Mouse (Mus musculus): Measurements from ENCODE around the gene Sod3. TPM values are rescaled to one million over a fixed set of nuclear protein-coding genes. Genes with fewer than 3 reads are reported as not detected.

Sod3 gene
- polyA plus RNA-seq, 1 experiment = 0.27 TPM

DNA sequence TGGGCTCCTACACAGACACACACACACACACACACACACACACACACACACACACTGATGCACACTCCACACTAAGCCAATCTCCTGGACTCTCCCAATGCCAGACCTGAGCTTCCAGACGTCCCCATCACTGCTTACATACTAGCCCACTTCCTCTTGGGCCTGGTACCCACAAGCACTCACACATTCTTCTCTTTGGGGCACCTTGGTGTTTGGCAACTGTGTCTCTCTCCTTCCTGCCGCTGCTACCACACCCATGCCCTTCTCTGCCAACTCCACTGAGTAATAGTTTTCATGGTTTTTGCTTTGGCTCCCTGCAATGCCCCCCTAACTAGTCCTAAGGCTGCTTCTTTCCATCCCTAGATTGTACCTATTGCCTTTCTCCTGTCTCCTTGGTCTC lies 3.1 kb downstream of the Sod3 start:
- no peaks in the 10 kb centered on the region; the same call in 1 of the 2 replicates for H3K27me3 ChIP-seq (ENCODE audit: control insufficient read depth, insufficient read depth, low read length, poor library complexity, severe bottlenecking)
- H3K4me3 ChIP-seq (ENCODE audit: low read depth, low read length) = no peak overlapping the region
- no peaks in the 10 kb centered on the region for H3K4me1 ChIP-seq (ENCODE audit: control insufficient read depth, insufficient read depth, low read length)
- H3K27ac ChIP-seq (ENCODE audit: insufficient read depth, low read length) = no peak overlapping the region
- H3K9me3 ChIP-seq (replicated peaks; ENCODE audit: control insufficient read depth, insufficient read depth, low read length, poor library complexity, severe bottlenecking) = no peaks in the 10 kb centered on the region
- no peak overlapping the region for H3K9ac ChIP-seq (ENCODE audit: low read depth, poor library complexity, severe bottlenecking)
- no peak for TF ChIP-seq POLR2A (IDR thresholded peaks at IDR 0.05; ENCODE audit: insufficient read depth, low read length)
- no peak for TF ChIP-seq CTCF (IDR thresholded peaks at IDR 0.05; ENCODE audit: low read depth, low read length)
- no peak for TF ChIP-seq EP300 (IDR thresholded peaks at IDR 0.05; ENCODE audit: insufficient read depth, low read depth, low read length)
- no peaks in the 10 kb centered on the region for H3K36me3 ChIP-seq (ENCODE audit: control insufficient read depth, insufficient read depth, low read length, poor library complexity, severe bottlenecking)

DNA sequence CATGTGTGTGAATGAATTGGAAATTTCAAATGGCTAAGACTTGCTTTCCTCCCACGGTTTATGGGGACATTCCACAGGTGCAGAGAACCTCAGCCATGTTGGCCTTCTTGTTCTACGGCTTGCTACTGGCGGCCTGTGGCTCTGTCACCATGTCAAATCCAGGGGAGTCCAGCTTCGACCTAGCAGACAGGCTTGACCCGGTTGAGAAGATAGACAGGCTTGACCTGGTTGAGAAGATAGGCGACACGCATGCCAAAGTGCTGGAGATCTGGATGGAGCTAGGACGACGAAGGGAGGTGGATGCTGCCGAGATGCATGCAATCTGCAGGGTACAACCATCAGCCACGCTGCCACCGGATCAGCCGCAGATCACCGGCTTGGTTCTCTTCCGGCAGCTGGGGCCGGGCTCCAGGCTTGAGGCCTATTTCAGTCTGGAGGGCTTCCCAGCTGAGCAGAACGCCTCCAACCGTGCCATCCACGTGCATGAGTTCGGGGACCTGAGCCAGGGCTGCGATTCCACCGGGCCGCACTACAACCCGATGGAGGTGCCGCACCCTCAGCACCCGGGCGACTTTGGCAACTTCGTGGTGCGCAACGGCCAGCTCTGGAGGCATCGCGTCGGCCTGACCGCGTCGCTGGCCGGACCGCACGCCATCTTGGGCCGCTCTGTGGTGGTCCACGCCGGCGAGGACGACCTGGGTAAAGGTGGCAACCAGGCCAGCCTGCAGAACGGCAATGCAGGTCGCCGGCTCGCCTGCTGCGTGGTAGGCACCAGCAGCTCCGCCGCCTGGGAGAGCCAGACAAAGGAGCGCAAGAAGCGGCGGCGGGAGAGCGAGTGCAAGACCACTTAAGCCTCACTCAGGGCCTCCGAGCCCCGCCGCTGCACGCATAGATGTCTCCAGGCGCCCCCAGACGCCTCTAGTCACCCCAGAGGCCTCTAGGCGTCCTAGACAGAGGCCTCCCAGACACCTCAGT lies 4.6 kb downstream of the Sod3 start:
- Histone ChIP-seq H3K27me3 (ENCODE audit: control insufficient read depth, insufficient read depth, low read length, poor library complexity, severe bottlenecking) (no peaks in the 10 kb centered on the region; the same call in 1 of the 2 replicates), H3K4me1 (ENCODE audit: control insufficient read depth, insufficient read depth, low read length) (no peaks in the 10 kb centered on the region), H3K9me3 (replicated peaks; ENCODE audit: control insufficient read depth, insufficient read depth, low read length, poor library complexity, severe bottlenecking) (no peaks in the 10 kb centered on the region), H3K4me3 (ENCODE audit: low read depth, low read length) (peak overlapping the region; percentile 36), H3K9ac (ENCODE audit: low read depth, poor library complexity, severe bottlenecking) (0 out of 2 replicates have a peak overlapping the region, but pooled peaks have one; percentile 2), H3K27ac (ENCODE audit: insufficient read depth, low read length) (no peak overlapping the region), H3K36me3 (ENCODE audit: control insufficient read depth, insufficient read depth, low read length, poor library complexity, severe bottlenecking) (no peaks in the 10 kb centered on the region)
- TF ChIP-seq POLR2A (IDR thresholded peaks at IDR 0.05; ENCODE audit: insufficient read depth, low read length) (no peak), EP300 (IDR thresholded peaks at IDR 0.05; ENCODE audit: insufficient read depth, low read depth, low read length) (no peak), CTCF (IDR thresholded peaks at IDR 0.05; ENCODE audit: low read depth, low read length) (no peak)

DNA sequence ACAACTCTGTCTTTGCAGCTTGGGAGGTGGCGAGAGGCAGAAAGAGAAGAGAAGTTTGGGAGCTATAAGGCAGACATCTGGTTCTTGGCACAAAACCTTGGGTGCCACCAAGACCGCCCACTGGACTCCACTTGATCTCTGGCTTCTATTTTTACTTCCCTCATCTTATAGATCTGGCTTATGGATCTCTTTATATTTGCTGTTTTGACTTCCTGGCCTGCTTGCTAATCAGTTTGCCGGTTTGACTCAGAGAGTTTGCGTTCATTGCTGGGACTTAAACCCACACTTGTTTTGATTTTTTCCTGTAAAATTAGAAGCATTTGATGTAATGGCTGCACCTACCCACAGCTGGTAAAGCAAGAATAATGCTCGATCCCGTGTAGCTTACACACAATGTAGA lies 7.3 kb downstream of the Sod3 start:
- H3K9ac ChIP-seq (ENCODE audit: low read depth, poor library complexity, severe bottlenecking) = no peak overlapping the region
- H3K9me3 ChIP-seq (replicated peaks; ENCODE audit: control insufficient read depth, insufficient read depth, low read length, poor library complexity, severe bottlenecking) = no peaks in the 10 kb centered on the region
- TF ChIP-seq CTCF (IDR thresholded peaks at IDR 0.05; ENCODE audit: low read depth, low read length) (no peak), POLR2A (IDR thresholded peaks at IDR 0.05; ENCODE audit: insufficient read depth, low read length) (no peak), EP300 (IDR thresholded peaks at IDR 0.05; ENCODE audit: insufficient read depth, low read depth, low read length) (no peak)
- no peak overlapping the region for H3K27ac ChIP-seq (ENCODE audit: insufficient read depth, low read length)
- no peaks in the 10 kb centered on the region; the same call in none of the 2 replicates for H3K27me3 ChIP-seq (ENCODE audit: control insufficient read depth, insufficient read depth, low read length, poor library complexity, severe bottlenecking)
- no peaks in the 10 kb centered on the region for H3K4me1 ChIP-seq (ENCODE audit: control insufficient read depth, insufficient read depth, low read length)
- H3K36me3 ChIP-seq (ENCODE audit: control insufficient read depth, insufficient read depth, low read length, poor library complexity, severe bottlenecking) = no peaks in the 10 kb centered on the region
- no peak overlapping the region for H3K4me3 ChIP-seq (ENCODE audit: low read depth, low read length)

DNA sequence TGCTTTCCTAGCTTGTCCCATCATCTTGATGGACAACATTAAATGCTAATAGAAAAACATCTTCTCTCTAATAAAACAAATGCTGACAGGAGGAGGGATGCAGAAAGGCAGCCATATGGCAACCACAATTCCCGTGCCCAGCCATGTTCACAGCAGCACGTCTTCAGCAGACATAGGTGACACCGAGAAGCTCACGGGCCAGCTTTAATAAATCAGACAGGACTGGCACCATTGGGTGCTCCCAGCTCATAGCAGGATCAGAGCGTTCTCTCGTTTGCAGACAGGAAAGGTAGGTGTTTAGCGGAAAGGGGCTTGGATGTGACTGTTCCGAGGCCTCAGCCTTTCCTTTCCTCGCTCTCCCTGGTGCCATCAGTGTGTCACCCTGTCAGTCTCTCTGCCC lies 12.3 kb downstream of the Sod3 start:
- Histone ChIP-seq H3K9ac (ENCODE audit: low read depth, poor library complexity, severe bottlenecking) (no peak overlapping the region), H3K36me3 (ENCODE audit: control insufficient read depth, insufficient read depth, low read length, poor library complexity, severe bottlenecking) (no peaks in the 10 kb centered on the region), H3K27me3 (ENCODE audit: control insufficient read depth, insufficient read depth, low read length, poor library complexity, severe bottlenecking) (no peaks in the 10 kb centered on the region; the same call in 1 of the 2 replicates), H3K9me3 (replicated peaks; ENCODE audit: control insufficient read depth, insufficient read depth, low read length, poor library complexity, severe bottlenecking) (no peaks in the 10 kb centered on the region), H3K27ac (ENCODE audit: insufficient read depth, low read length) (no peak overlapping the region), H3K4me3 (ENCODE audit: low read depth, low read length) (no peak overlapping the region), H3K4me1 (ENCODE audit: control insufficient read depth, insufficient read depth, low read length) (no peaks in the 10 kb centered on the region)
- no peak for TF ChIP-seq POLR2A (IDR thresholded peaks at IDR 0.05; ENCODE audit: insufficient read depth, low read length)
- TF ChIP-seq CTCF (IDR thresholded peaks at IDR 0.05; ENCODE audit: low read depth, low read length) = no peak

DNA sequence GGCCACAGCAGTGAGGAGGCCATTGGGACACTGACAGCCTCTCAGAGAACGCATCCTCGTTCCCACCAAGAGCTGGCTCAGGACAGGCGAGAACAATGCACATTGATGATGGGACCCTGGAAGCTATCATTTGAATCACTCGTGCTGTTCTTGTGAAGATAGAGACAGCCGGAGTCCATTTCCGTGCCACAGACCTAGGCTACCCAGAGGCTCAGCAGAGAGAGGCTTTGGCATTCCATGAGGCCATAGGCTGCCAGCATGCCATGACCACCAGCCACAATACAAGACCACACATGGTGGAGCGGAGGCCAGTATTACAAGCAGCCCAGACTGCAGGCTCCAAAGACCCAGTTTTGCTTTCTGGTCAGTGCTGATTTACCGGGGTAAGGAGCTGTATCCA lies 19.2 kb downstream of the Sod3 start:
- Histone ChIP-seq H3K4me1 (ENCODE audit: control insufficient read depth, insufficient read depth, low read length) (no peaks in the 10 kb centered on the region), H3K27ac (ENCODE audit: insufficient read depth, low read length) (no peak overlapping the region), H3K9ac (ENCODE audit: low read depth, poor library complexity, severe bottlenecking) (no peak overlapping the region), H3K36me3 (ENCODE audit: control insufficient read depth, insufficient read depth, low read length, poor library complexity, severe bottlenecking) (no peaks in the 10 kb centered on the region), H3K27me3 (ENCODE audit: control insufficient read depth, insufficient read depth, low read length, poor library complexity, severe bottlenecking) (no peaks in the 10 kb centered on the region), H3K4me3 (ENCODE audit: low read depth, low read length) (no peak overlapping the region), H3K9me3 (replicated peaks; ENCODE audit: control insufficient read depth, insufficient read depth, low read length, poor library complexity, severe bottlenecking) (no peaks in the 10 kb centered on the region)
- TF ChIP-seq POLR2A (IDR thresholded peaks at IDR 0.05; ENCODE audit: insufficient read depth, low read length) (no peak), CTCF (IDR thresholded peaks at IDR 0.05; ENCODE audit: low read depth, low read length) (no peak), EP300 (IDR thresholded peaks at IDR 0.05; ENCODE audit: insufficient read depth, low read depth, low read length) (no peak)

DNA sequence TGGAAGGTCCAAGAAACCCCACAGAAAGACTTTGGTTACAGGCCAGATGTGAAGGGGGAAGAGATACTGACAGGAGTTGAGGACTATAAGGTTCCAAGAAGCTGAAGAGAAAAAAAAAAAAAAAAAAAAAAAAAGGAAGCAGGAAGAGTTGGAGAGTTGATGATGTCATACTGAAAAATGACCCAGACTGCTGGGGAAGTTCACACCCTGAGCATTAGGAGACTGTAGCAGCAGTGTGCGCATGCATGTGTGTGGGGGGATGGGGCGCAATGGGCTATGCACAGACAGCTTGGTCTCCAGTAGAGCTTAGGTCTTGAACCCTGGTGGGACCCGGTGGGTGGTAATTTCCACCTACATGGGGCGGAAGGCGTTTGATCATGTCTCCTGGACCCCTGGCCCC lies 20.2 kb downstream of the Sod3 start:
- Histone ChIP-seq H3K27me3 (ENCODE audit: control insufficient read depth, insufficient read depth, low read length, poor library complexity, severe bottlenecking) (no peaks in the 10 kb centered on the region), H3K9me3 (replicated peaks; ENCODE audit: control insufficient read depth, insufficient read depth, low read length, poor library complexity, severe bottlenecking) (no peaks in the 10 kb centered on the region), H3K4me3 (ENCODE audit: low read depth, low read length) (no peak overlapping the region), H3K36me3 (ENCODE audit: control insufficient read depth, insufficient read depth, low read length, poor library complexity, severe bottlenecking) (no peaks in the 10 kb centered on the region), H3K27ac (ENCODE audit: insufficient read depth, low read length) (no peak overlapping the region), H3K4me1 (ENCODE audit: control insufficient read depth, insufficient read depth, low read length) (no peaks in the 10 kb centered on the region), H3K9ac (ENCODE audit: low read depth, poor library complexity, severe bottlenecking) (no peak overlapping the region)
- TF ChIP-seq CTCF (IDR thresholded peaks at IDR 0.05; ENCODE audit: low read depth, low read length) (no peak), POLR2A (IDR thresholded peaks at IDR 0.05; ENCODE audit: insufficient read depth, low read length) (no peak), EP300 (IDR thresholded peaks at IDR 0.05; ENCODE audit: insufficient read depth, low read depth, low read length) (no peak)

Data from ES-Bruce4 (cell line).